Mouse (Mus musculus) limb, embryonic 10.5 days (tissue): Measurements from ENCODE around the gene Slc17a2. TPM values are rescaled to one million over a fixed set of nuclear protein-coding genes. Genes with fewer than 3 reads are reported as not detected.

Experiments
- DNase-seq: peaks from one replicate; pipeline ENCODE4 v3.0.0-alpha.2; 2017; ENCODE audit warnings: low spot score
- H3K27ac ChIP-seq: fragments of 300-500 bp; sonication (generic); 2 replicates; pipeline ENCODE4 v1.5.1; 2016; ENCODE audit warnings: mild to moderate bottlenecking
- H3K27me3 ChIP-seq: fragments of 300-500 bp; sonication (generic); 2 replicates; pipeline ENCODE4 v1.6.1; 2016; ENCODE audit warnings: low read depth, mild to moderate bottlenecking; ENCODE audit not compliant: poor library complexity, severe bottlenecking
- H3K36me3 ChIP-seq: fragments of 300-500 bp; sonication (generic); 2 replicates; pipeline ENCODE4 v1.6.1; 2016; ENCODE audit warnings: mild to moderate bottlenecking, moderate library complexity
- H3K4me1 ChIP-seq: fragments of 300-500 bp; sonication (generic); 2 replicates; pipeline ENCODE4 v1.6.1; 2016
- H3K4me3 ChIP-seq: fragments of 300-500 bp; sonication (generic); 2 replicates; pipeline ENCODE4 v1.5.1; 2016; ENCODE audit warnings: mild to moderate bottlenecking, moderate library complexity
- H3K9me3 ChIP-seq: fragments of 300-500 bp; sonication (generic); replicated peaks from 2 replicates; pipeline ENCODE4 v1.6.1; 2016; ENCODE audit warnings: mild to moderate bottlenecking
- WGBS: fragments of 180-500 bp; shearing (Covaris S2); methylation state at CpG from one replicate; pipeline ENCODE4 v1.1.7; 2016; 5-methylcytosine and 5-hydroxymethylcytosine counted together
- polyA plus RNA-seq: library from polyadenylated mRNA; unstranded; fragments of >200 nt; fragmentation: Nextera tagmentation; extraction: Ambion mirVana; gene quantifications from 2 replicates; pipeline ENCODE4 v1.2.1, GENCODE M21; 2016

Slc17a2 gene
- polyA plus RNA-seq, 1 experiment from 2014 or later: not detected

DNA sequence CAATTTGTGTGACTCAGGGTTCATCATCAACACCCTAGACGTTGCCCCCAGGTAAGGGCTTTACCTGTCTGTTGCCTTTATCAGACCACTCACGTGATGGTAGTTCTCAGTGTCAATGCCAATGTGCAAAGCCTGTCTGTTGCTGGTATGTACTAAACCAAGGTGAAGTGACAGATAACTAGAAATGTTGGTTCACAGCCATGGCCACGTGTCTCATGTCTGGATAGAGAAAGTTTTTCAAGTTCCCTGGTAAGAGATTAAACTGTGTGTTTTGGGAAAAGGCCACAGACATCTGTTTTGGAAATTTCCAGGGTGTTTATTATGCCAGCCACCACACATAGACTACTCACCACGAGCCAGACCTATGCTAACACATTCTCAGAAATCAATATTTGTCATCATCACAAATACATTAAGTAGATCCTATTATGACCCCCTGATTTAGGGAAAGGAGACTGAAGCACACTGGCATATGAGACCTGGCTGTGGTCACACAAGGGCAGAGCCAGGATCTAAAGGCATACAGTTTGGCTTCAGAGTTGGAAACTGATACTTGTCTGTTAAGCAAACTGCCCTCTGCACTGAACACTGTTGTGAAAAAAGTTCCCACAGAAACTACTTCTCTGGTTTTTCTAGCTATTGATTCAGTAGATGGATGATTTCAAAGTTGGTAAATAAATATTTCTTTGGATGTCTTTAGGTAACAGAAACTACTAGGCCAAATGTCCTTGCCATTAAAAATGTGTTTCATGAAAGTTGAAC is 13.6 kb downstream of the Slc17a2 start:
- H3K36me3 ChIP-seq: no peaks in the 10 kb centered on the region
- H3K4me1 ChIP-seq: peaks cover 9% of the 10 kb centered on the region
- no peaks in the 10 kb centered on the region for H3K9me3 ChIP-seq
- DNase-seq: no peak
- WGBS: 81% methylated on average over 4 of the region's 4 CpGs
- no peaks in the 10 kb centered on the region for H3K27me3 ChIP-seq
- H3K4me3 ChIP-seq: no peak overlapping the region
- H3K27ac ChIP-seq: no peak overlapping the region

DNA sequence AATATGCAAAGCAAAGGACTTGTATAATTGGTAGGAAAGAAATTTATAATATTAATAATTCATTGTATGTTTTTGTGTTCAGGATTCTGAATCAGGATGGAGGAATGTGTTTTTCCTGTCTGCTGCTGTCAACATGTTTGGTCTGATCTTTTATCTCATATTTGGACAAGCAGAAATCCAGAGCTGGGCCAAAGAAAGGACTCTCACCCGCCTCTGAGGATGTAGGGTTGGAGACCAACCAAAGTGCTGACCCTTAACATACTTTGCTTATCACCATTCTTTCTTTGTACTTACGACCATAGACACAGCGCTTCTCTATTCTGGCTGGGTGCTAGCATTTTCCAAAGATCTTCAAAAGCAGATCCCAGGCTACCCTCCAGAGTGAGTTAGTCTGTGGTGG is 15.4 kb downstream of the Slc17a2 start:
- Histone ChIP-seq H3K27me3 (no peaks in the 10 kb centered on the region), H3K36me3 (no peaks in the 10 kb centered on the region), H3K4me1 (peaks cover 8% of the 10 kb centered on the region), H3K27ac (no peak overlapping the region), H3K9me3 (no peaks in the 10 kb centered on the region), H3K4me3 (no peak overlapping the region)
- DNase-seq: no peak
- 94% methylated on average over 3 of the region's 3 CpGs for WGBS

DNA sequence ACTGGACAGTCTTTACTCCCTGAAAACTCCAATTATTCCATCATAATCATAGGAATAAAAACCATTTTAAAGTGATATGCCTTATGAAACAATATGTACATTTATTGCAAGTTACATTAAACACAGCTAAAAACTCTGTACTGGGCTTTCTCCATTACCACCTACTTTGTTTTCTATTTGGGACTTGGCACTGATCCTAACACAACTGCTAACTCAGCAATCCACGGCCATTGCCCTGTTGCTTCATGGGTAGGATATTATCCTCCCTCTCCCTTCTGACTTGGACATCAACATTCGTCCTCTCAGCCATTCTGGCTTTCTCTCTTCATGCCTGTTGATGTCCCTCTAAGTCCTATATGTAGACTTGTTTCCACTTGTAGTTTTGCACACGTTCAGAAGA is 19.8 kb downstream of the Slc17a2 start:
- Histone ChIP-seq H3K27me3 (no peaks in the 10 kb centered on the region), H3K36me3 (no peaks in the 10 kb centered on the region), H3K4me3 (no peak overlapping the region), H3K27ac (no peak overlapping the region), H3K9me3 (no peaks in the 10 kb centered on the region), H3K4me1 (no peaks in the 10 kb centered on the region)
- WGBS: 83% methylated on average over 3 of the region's 3 CpGs
- no peak for DNase-seq

DNA sequence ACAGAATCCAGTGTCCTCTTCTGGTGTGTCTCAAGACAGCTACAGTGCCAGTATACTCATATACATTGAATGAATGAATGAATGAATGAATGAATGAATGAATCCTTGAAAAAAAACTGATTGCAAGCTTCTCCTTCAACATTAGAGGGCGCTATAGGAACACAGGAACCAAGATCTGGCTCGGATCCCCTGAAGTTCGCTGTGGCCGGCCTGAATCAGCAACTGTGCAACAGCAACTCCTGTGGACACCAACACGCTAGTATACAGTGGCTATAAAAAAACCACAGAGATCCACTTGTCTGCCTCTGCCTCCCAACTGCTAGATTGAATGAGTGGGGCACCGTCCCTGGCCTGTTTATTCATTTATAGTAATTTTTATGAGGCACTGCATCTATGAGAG is 26.3 kb downstream of the Slc17a2 start:
- Histone ChIP-seq H3K27ac (no peak overlapping the region), H3K36me3 (no peaks in the 10 kb centered on the region), H3K27me3 (no peaks in the 10 kb centered on the region), H3K4me1 (no peaks in the 10 kb centered on the region), H3K4me3 (no peak overlapping the region), H3K9me3 (no peaks in the 10 kb centered on the region)
- peak; percentile 42 for DNase-seq
- WGBS: 22% methylated on average over 6 of the region's 6 CpGs

DNA sequence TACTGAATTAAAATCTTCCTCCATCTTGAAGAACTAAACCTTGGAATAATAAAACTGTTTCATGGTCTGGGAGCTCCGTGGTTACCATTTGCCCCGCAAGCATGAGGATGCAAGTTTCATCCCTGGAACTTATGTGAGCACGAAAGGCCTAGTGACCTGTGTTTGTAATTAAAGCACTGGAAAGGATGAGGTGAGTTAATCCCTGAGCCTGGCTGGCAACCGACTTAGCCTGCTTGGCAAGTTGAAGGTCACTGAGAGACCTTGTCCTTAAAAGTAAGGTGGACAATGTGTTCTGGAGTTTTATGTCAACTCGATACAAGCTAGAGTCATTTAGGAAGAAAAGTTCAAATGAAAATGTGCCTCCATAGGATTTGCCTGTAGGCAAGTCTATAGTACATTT is 28.0 kb downstream of the Slc17a2 start:
- Histone ChIP-seq H3K27ac (no peak overlapping the region), H3K4me1 (no peaks in the 10 kb centered on the region), H3K36me3 (no peaks in the 10 kb centered on the region), H3K9me3 (no peaks in the 10 kb centered on the region), H3K4me3 (no peak overlapping the region), H3K27me3 (no peaks in the 10 kb centered on the region)
- no peak for DNase-seq
- 86% methylated on average over 5 of the region's 5 CpGs for WGBS

DNA sequence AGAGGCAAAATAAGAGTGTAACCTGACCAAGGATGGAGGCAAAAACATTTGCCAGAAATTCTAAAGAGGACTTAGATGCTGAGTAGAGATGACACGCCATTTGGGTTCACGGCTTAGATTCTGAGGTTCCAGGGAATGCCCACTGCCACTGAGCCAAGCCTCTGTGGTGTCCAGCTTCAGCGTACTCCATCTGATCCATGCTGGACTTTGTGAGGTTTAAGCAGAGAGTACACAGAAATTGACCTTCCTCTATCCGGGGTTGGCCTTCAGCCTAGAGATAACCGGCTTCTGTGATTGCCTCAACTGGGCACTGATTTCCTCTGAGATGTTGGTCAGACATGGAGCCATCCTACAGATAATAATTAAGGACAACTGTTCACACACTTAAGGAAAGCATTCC is 29.8 kb downstream of the Slc17a2 start:
- Histone ChIP-seq H3K27me3 (no peaks in the 10 kb centered on the region), H3K4me1 (no peaks in the 10 kb centered on the region), H3K9me3 (no peaks in the 10 kb centered on the region), H3K4me3 (no peak overlapping the region), H3K27ac (no peak overlapping the region), H3K36me3 (no peaks in the 10 kb centered on the region)
- DNase-seq: no peak
- WGBS: 93% methylated on average over 5 of the region's 5 CpGs

DNA sequence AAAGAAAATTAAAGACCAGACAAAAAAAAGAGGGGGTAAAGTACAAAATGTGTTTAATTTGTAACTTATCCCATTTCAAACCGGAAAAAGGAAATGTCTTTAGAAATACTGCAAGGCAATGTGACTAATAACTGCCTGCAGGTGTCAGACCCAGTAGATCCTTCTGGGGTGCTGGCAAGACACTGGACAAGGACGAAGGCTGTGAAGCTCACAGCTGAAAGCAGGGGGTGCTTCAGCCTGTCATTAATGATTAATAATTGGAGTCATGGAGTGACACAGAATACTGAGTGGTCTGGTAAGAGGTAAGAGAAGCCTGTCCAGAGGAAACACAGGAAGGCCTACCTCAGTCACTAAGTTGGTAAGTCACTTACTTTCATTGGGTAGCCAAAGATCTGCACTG is 32.5 kb downstream of the Slc17a2 start, which contains the start of gene Slc17a3:
Gene Slc17a3, plus strand, starts transcription at position 127 of the 400 bp plus-strand sequence.
- Histone ChIP-seq H3K27ac (no peak within 1 kb of the TSS), H3K27me3 (no peaks in the 10 kb centered on the region), H3K4me1 (no peaks in the 10 kb centered on the region), H3K36me3 (no peaks in the 10 kb centered on the region), H3K4me3 (no peak within 1 kb of the TSS), H3K9me3 (no peaks in the 10 kb centered on the region)
- WGBS: 86% methylated on average over 2 of the region's 2 CpGs
- no peak for DNase-seq

DNA sequence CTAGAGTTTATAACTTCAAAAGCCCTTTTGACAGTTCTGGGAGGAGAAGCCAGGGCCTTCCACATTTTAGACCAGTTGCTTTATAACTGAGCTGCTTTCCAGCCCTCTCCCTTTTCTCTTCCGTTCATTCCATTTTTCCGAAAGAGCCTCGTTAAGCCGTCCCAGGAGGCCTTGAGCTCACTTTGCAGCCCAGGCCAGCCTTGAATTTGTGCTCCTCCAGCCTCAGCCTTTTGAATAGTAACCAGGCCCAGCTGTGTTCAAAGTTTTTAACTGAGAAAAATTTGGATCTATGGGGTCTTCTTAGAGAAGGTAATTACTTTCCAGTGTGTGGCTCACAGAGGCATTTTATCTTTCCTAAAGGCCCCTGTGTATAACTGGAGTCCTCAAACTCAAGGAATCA is 39.1 kb downstream of the Slc17a2 start:
- no peak for DNase-seq
- Histone ChIP-seq H3K4me1 (0 out of 2 replicates have a peak, but pooled peaks cover 3% of the 10 kb centered on the region), H3K36me3 (no peaks in the 10 kb centered on the region), H3K9me3 (no peaks in the 10 kb centered on the region), H3K27ac (no peak overlapping the region), H3K4me3 (no peak overlapping the region), H3K27me3 (no peaks in the 10 kb centered on the region)
- WGBS: 71% methylated on average over 4 of the region's 4 CpGs

DNA sequence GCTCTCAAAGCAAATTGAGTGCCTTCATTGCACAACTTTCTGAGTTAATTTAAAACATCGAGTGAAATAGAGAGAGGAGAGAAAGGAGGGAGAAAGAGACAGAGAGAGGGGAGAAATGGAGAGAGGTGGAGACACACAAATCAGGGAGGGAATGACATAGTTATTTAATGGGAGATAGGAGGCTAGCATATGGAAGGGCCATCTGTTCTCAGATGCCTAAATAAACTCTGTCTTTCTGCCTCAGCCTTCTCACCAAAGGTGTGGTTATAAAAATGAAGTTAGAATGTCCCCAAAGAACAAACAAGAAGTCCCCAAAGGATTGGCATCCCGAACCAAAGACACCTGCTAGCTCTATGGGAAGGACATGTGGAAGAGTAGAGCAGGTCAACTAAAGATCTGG is 42.5 kb downstream of the Slc17a2 start:
- DNase-seq: no peak
- no peaks in the 10 kb centered on the region for H3K36me3 ChIP-seq
- H3K4me3 ChIP-seq: no peak overlapping the region
- H3K27ac ChIP-seq: no peak overlapping the region
- 85% methylated on average over 2 of the region's 2 CpGs for WGBS
- no peaks in the 10 kb centered on the region for H3K27me3 ChIP-seq
- H3K4me1 ChIP-seq: 0 out of 2 replicates have a peak, but pooled peaks cover 3% of the 10 kb centered on the region
- no peaks in the 10 kb centered on the region for H3K9me3 ChIP-seq

DNA sequence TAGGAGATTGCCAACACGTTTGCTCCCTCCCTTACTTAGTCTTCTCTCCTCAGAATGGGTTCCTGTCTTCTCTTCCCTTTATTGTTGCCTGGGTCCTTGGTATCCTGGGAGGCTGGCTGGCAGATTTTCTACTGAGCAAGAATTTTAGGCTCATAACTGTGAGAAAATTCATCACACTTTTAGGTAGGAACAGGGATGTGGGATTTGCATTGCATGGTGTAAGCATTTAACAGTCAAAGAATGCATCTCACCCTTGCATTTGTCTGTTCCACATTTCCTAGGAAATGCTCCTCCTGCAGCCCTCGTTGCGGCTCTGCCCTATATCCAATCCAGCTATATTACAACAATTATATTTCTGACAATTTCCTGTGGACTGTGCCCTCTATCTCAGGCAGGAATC is 49.6 kb downstream of the Slc17a2 start:
- no peak overlapping the region for H3K27ac ChIP-seq
- no peaks in the 10 kb centered on the region for H3K4me1 ChIP-seq
- no peak for DNase-seq
- 71% methylated on average over 3 of the region's 3 CpGs for WGBS
- H3K9me3 ChIP-seq: no peaks in the 10 kb centered on the region
- H3K4me3 ChIP-seq: no peak overlapping the region
- no peaks in the 10 kb centered on the region for H3K27me3 ChIP-seq
- no peaks in the 10 kb centered on the region for H3K36me3 ChIP-seq

DNA sequence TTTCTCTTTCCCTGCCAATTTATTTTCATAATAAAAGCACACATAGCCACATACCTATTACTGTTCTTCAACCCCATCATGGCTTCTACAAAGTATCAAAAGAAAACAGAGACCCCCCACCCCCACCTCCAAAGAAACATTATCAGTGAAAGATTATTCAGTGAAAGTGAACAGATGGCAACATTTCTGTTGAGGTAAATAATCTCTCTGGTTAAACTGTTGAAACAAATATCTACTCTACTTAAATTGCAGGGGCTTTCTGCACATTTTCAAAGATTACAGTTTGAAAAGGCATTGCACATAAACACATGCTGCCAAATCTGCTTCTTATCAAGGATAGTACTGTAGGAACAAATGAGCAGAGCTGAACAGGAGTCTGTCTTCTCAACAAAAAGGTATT is 55.0 kb downstream of the Slc17a2 start:
- Histone ChIP-seq H3K27me3 (no peaks in the 10 kb centered on the region), H3K4me3 (no peak overlapping the region), H3K9me3 (no peaks in the 10 kb centered on the region), H3K27ac (no peak overlapping the region), H3K4me1 (0 out of 2 replicates have a peak, but pooled peaks cover 5% of the 10 kb centered on the region), H3K36me3 (no peaks in the 10 kb centered on the region)
- no peak for DNase-seq

DNA sequence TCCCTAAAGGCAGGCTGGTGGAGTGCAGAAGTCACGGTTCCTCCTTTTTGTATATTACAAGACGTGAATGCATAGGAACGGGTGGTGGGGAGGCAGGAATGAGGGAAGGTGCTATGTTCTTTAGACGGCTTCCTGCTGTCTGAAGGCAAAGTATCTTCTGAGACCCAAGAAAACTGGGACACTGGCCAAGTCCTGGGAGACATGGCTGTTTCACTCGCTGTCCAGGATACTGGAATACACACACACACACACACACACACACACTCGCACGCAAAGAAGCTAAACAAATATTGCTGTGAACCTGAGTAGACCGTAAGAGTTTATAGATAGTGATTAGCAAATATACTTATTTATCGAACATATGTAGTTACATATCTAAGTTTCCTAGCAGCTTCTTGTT is 57.9 kb downstream of the Slc17a2 start:
- no peak for DNase-seq
- WGBS: 95% methylated on average over 9 of the region's 9 CpGs
- Histone ChIP-seq H3K27me3 (no peaks in the 10 kb centered on the region), H3K27ac (no peak overlapping the region), H3K36me3 (no peaks in the 10 kb centered on the region), H3K4me3 (no peak overlapping the region), H3K4me1 (0 out of 2 replicates have a peak, but pooled peaks cover 5% of the 10 kb centered on the region), H3K9me3 (no peaks in the 10 kb centered on the region)

DNA sequence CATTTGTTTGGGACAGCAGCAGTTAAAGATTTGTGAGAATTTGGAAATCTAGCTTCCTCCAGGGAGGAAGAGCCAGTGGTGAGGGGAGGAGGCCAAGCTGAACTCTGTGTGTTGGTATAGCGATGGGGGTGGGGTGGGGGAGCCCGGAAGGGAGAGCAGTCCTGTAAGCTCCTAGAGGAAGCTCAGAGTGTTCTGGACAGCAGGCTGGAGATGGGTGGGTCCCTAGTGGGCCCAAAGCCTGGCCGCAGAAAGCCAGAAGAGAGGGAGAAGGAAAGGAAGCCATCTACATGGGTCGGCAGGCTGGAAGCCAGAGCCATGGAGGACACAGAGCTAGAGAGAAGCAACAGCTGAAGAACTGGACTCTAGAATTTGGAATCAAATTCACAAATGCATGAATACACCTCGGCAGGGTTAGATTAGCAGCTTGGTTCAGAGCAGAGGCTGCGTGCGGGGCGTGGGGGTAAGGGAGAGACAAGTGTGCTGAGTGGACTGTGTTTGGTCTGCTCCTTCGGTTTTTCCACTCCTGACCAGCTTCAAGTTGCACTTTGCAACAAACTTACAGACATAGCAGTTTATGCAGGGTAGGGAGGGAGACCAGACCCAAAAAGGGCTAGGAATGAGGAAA is 59.4 kb downstream of the Slc17a2 start:
- 0 out of 2 replicates have a peak, but pooled peaks cover 5% of the 10 kb centered on the region for H3K4me1 ChIP-seq
- H3K27me3 ChIP-seq: no peaks in the 10 kb centered on the region
- no peak overlapping the region for H3K4me3 ChIP-seq
- no peak for DNase-seq
- 84% methylated on average over 9 of the region's 9 CpGs for whole genome bisulfite sequencing
- no peaks in the 10 kb centered on the region for H3K36me3 ChIP-seq
- no peak overlapping the region for H3K27ac ChIP-seq
- H3K9me3 ChIP-seq: no peaks in the 10 kb centered on the region
